Comparison of ENCODE assay signal across 9 mouse cellular contexts in genomic region chr13:20489698-20490417, GRCm38 (mm10).
DNase-seq lines count a peak whose midpoint lies in the region; ATAC-seq lines count a peak whose summit lies in the region.
"Had no signal": no experiment of that assay in that cellular context is flagged by ENCODE, and none has a peak within 500 bp of the region (broad histone marks: within the 10 kb centered on the region; RNA-seq: fewer than 3 reads in every experiment).

No protein-coding gene starts in this region.

- intact Hi-C loops in left cerebral cortex, postnatal 14 days (cut with DNase I): no loop called here

- no peaks in the 10 kb centered on the region for H3K27me3 ChIP-seq in embryonic facial prominence, embryonic 11.5 days (ENCODE audit: control insufficient read depth, insufficient read depth, low read length)
- H3K27me3 ChIP-seq in embryonic facial prominence, embryonic 10.5 days (replicated peaks; ENCODE audit: low read depth, poor library complexity, severe bottlenecking): no peaks in the 10 kb centered on the region
- no peaks in the 10 kb centered on the region for H3K27me3 ChIP-seq in hindbrain, embryonic 11.5 days (ENCODE audit: control insufficient read depth, insufficient read depth, low read length)
- H3K27me3 ChIP-seq in midbrain, embryonic 15.5 days (replicated peaks): no peaks in the 10 kb centered on the region
- H3K27me3 ChIP-seq: liver, embryonic 13.5 days had no signal

- no peaks in the 10 kb centered on the region for H3K4me1 ChIP-seq in embryonic facial prominence, embryonic 11.5 days (ENCODE audit: control insufficient read depth, insufficient read depth, low read length)
- no peaks in the 10 kb centered on the region for H3K4me1 ChIP-seq in embryonic facial prominence, embryonic 10.5 days
- no peaks in the 10 kb centered on the region for H3K4me1 ChIP-seq in hindbrain, embryonic 11.5 days (replicated peaks; ENCODE audit: control insufficient read depth, insufficient read depth, low read length)
- H3K4me1 ChIP-seq in midbrain, embryonic 15.5 days: 0 out of 2 replicates have a peak, but pooled peaks cover 10% of the 10 kb centered on the region
- H3K4me1 ChIP-seq: liver, embryonic 13.5 days had no signal

- no peak overlapping the region for H3K4me2 ChIP-seq in embryonic facial prominence, embryonic 11.5 days (ENCODE audit: low read depth, low read length)
- no peak overlapping the region for H3K4me2 ChIP-seq in hindbrain, embryonic 11.5 days (replicated peaks; ENCODE audit: low read depth, low read length)
- H3K4me2 ChIP-seq in midbrain, embryonic 15.5 days: no peak overlapping the region
- H3K4me2 ChIP-seq: liver, embryonic 13.5 days had no signal

- ATAC-seq in embryonic facial prominence, embryonic 11.5 days (replicated peaks; ENCODE audit: insufficient number of reproducible peaks, low FRiP score, low TSS enrichment, low read depth): peak; percentile 67
- ATAC-seq in hindbrain, embryonic 11.5 days (ENCODE audit: low FRiP score): peak; percentile 63
- peak; percentile 60 for ATAC-seq in midbrain, embryonic 15.5 days (replicated peaks)

- H3K9ac ChIP-seq in embryonic facial prominence, embryonic 11.5 days (replicated peaks; ENCODE audit: low read length): no peak overlapping the region
- no peak overlapping the region for H3K9ac ChIP-seq in hindbrain, embryonic 11.5 days (ENCODE audit: low read depth, low read length)
- no peak overlapping the region for H3K9ac ChIP-seq in midbrain, embryonic 15.5 days
- H3K9ac ChIP-seq: liver, embryonic 13.5 days had no signal

- DNase-seq in embryonic facial prominence, embryonic 11.5 days (ENCODE audit: low spot score): peak; percentile 75
- DNase-seq in embryonic facial prominence, embryonic 10.5 days (ENCODE audit: low spot score): no peak
- DNase-seq in 3T3-L1 (ENCODE audit: low read depth, low spot score) (peak; percentile 74), adipocyte (ENCODE audit: low spot score) (peak; percentile 54)
- peak; percentile 69 for DNase-seq in hindbrain, embryonic 11.5 days (ENCODE audit: low spot score)
- no peak for DNase-seq in left cerebral cortex, postnatal 14 days (ENCODE audit: low spot score in 2 of 2)
- no peak for DNase-seq in layer of hippocampus, adult 8-10 months (ENCODE audit: low spot score in 2 of 2)
- DNase-seq: liver, embryonic 13.5 days had no signal

- no peaks in the 10 kb centered on the region for H3K36me3 ChIP-seq in embryonic facial prominence, embryonic 11.5 days (replicated peaks; ENCODE audit: control insufficient read depth, insufficient read depth, low read depth, low read length)
- no peaks in the 10 kb centered on the region for H3K36me3 ChIP-seq in embryonic facial prominence, embryonic 10.5 days (replicated peaks)
- no peaks in the 10 kb centered on the region for H3K36me3 ChIP-seq in hindbrain, embryonic 11.5 days (ENCODE audit: control insufficient read depth, insufficient read depth, low read length)
- H3K36me3 ChIP-seq in midbrain, embryonic 15.5 days (replicated peaks): no peaks in the 10 kb centered on the region
- H3K36me3 ChIP-seq: liver, embryonic 13.5 days had no signal

- WGBS in embryonic facial prominence, embryonic 11.5 days: 78% methylated on average over 8 of the region's 8 CpGs
- WGBS in embryonic facial prominence, embryonic 10.5 days: 86% methylated on average over 8 of the region's 8 CpGs
- WGBS in hindbrain, embryonic 11.5 days: 85% methylated on average over 8 of the region's 8 CpGs
- 47% methylated on average over 8 of the region's 8 CpGs for WGBS in midbrain, embryonic 15.5 days

- H3K27ac ChIP-seq in embryonic facial prominence, embryonic 11.5 days (replicated peaks; ENCODE audit: low read depth, low read length): no peak overlapping the region
- H3K27ac ChIP-seq in embryonic facial prominence, embryonic 10.5 days (replicated peaks): no peak overlapping the region
- no peak overlapping the region for H3K27ac ChIP-seq in hindbrain, embryonic 11.5 days (ENCODE audit: low read depth, low read length)
- no peak overlapping the region for H3K27ac ChIP-seq in midbrain, embryonic 15.5 days
- H3K27ac ChIP-seq: liver, embryonic 13.5 days had no signal

- H3K9me3 ChIP-seq in embryonic facial prominence, embryonic 11.5 days (replicated peaks; ENCODE audit: control insufficient read depth, low read length): no peaks in the 10 kb centered on the region
- no peaks in the 10 kb centered on the region for H3K9me3 ChIP-seq in embryonic facial prominence, embryonic 10.5 days
- no peaks in the 10 kb centered on the region for H3K9me3 ChIP-seq in hindbrain, embryonic 11.5 days (ENCODE audit: control insufficient read depth, low read length)
- no peaks in the 10 kb centered on the region for H3K9me3 ChIP-seq in midbrain, embryonic 15.5 days
- H3K9me3 ChIP-seq: liver, embryonic 13.5 days had no signal

- H3K4me3 ChIP-seq in embryonic facial prominence, embryonic 11.5 days (ENCODE audit: low read depth, low read length): no peak overlapping the region
- H3K4me3 ChIP-seq in embryonic facial prominence, embryonic 10.5 days: no peak overlapping the region
- H3K4me3 ChIP-seq in hindbrain, embryonic 11.5 days (ENCODE audit: low read depth, low read length): no peak overlapping the region
- H3K4me3 ChIP-seq in midbrain, embryonic 15.5 days: no peak overlapping the region
- H3K4me3 ChIP-seq: liver, embryonic 13.5 days had no signal

Comparison
In these comparisons a context has a peak if more than half of its experiments do, and no peak if none do; other contexts are left out.
1. DNase-seq: peak in embryonic facial prominence, embryonic 11.5 days (single experiment), 3T3-L1 (single experiment), adipocyte (single experiment) and hindbrain, embryonic 11.5 days (single experiment); none in embryonic facial prominence, embryonic 10.5 days (single experiment), left cerebral cortex, postnatal 14 days (0 of 2) and layer of hippocampus, adult 8-10 months (0 of 2).
2. Peak in every context shown above with its lines, with median percentiles within 50 percentile points of each other: ATAC-seq.